Mouse (Mus musculus): ENCODE measurements around the gene Il24.

DNA sequence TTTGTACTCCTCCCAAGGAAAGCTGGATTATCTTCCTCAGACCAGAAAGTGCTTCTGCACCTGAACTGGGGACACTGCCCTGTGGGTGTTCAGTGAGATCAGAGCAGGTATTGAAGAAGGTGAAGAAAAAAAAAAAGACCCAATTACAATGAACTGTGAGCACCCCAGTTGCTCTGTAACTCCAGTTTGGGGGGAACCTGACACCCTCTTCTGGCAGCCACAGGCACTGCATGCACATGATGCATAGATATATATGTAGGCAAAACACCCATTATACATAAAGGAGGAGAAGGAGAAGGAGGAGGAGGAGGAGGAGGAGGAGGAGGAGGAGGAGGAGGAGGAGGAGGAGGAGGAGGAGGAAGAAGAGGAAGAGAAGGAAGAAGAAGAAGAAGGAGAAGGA, 39.2 kb upstream of the Il24 start:
- TF ChIP-seq CTCF (conservative IDR thresholded peaks at IDR 0.05; ENCODE audit: low read length) (peak; percentile 36), NANOG (IDR thresholded peaks at IDR 0.05; ENCODE audit: borderline replicate concordance, low read length) (no peak)

Data from E14TG2a.4 (cell line).